Mouse (Mus musculus) midbrain, embryonic 14.5 days (tissue): ENCODE measurements around the gene Ets1. TPM values are rescaled to one million over a fixed set of nuclear protein-coding genes. Genes with fewer than 3 reads are reported as not detected.

ENCODE experiments used
- ATAC-seq: fragments of 200-750 bp; cut with Nextera tagmentation; 2 replicates; pipeline ENCODE4 v1.8.0; 2017; ENCODE audit warnings: moderate number of reproducible peaks, moderate library complexity; ENCODE audit not compliant: low FRiP score, low TSS enrichment
- DNase-seq: peaks from one replicate; pipeline ENCODE4 v3.0.0-alpha.2; 2015
- H3K27ac ChIP-seq: fragments of 300-500 bp; sonication (generic); replicated peaks from 2 replicates; pipeline ENCODE4 v1.5.1; 2014; ENCODE audit warnings: mild to moderate bottlenecking, low read depth, low read length, moderate library complexity
- H3K27me3 ChIP-seq: fragments of 300-500 bp; sonication (generic); 2 replicates; pipeline ENCODE4 v1.6.1; 2014; ENCODE audit warnings: low read length, control low read depth, mixed read lengths; ENCODE audit not compliant: control insufficient read depth, insufficient read depth
- H3K36me3 ChIP-seq: fragments of 300-500 bp; sonication (generic); 2 replicates; pipeline ENCODE4 v1.6.1; 2014; ENCODE audit warnings: low read length, control low read depth; ENCODE audit not compliant: control insufficient read depth, insufficient read depth
- H3K4me1 ChIP-seq: fragments of 300-500 bp; sonication (generic); 2 replicates; pipeline ENCODE4 v1.6.1; 2014; ENCODE audit warnings: mild to moderate bottlenecking, antibody characterized with exemption, low read length, control low read depth; ENCODE audit not compliant: control insufficient read depth, insufficient read depth
- H3K4me2 ChIP-seq: fragments of 300-500 bp; sonication (generic); 2 replicates; pipeline ENCODE4 v1.6.1; 2014; ENCODE audit warnings: mild to moderate bottlenecking, low read length, moderate library complexity
- H3K4me3 ChIP-seq: fragments of 300-500 bp; sonication (generic); replicated peaks from 2 replicates; pipeline ENCODE4 v1.5.1; 2014; ENCODE audit warnings: low read depth, low read length
- H3K9ac ChIP-seq: fragments of 300-500 bp; sonication (generic); replicated peaks from 2 replicates; pipeline ENCODE4 v1.6.1; 2014; ENCODE audit warnings: mild to moderate bottlenecking, low read length, moderate library complexity
- H3K9me3 ChIP-seq: fragments of 300-500 bp; sonication (generic); 2 replicates; pipeline ENCODE4 v1.6.1; 2016; ENCODE audit warnings: low read length, control low read depth, mixed read lengths; ENCODE audit not compliant: control insufficient read depth
- WGBS: fragments of 180-500 bp; shearing (Covaris S2); extraction: QIAGEN DNeasy Blood & Tissue Kit; methylation state at CpG from one replicate; pipeline ENCODE4 v1.1.7; 2014; 5-methylcytosine and 5-hydroxymethylcytosine counted together
- polyA plus RNA-seq: library from polyadenylated mRNA; unstranded; fragments of >200 nt; fragmentation: Nextera tagmentation; extraction: Ambion mirVana; gene quantifications from 2 replicates; pipeline ENCODE4 v1.2.1, GENCODE M21; 2014

The Ets1 gene
- polyA plus RNA-seq, 1 experiment from 2014 or later, result 19.6 TPM

GRCm38 (mm10) chr9:32693411-32693810 is 57.4 kb downstream of the Ets1 start:
- Histone ChIP-seq H3K4me2 (no peak overlapping the region), H3K9me3 (no peaks in the 10 kb centered on the region), H3K27ac (no peak overlapping the region), H3K9ac (no peak overlapping the region), H3K4me1 (peaks cover 5% of the 10 kb centered on the region; the same call in 1 of the 2 replicates), H3K36me3 (no peaks in the 10 kb centered on the region), H3K27me3 (peaks cover 94% of the 10 kb centered on the region), H3K4me3 (no peak overlapping the region)
- no peak for ATAC-seq
- DNase-seq, result no peak
- 83% methylated on average over 3 of the region's 3 CpGs for WGBS

- WGBS, result 76% methylated on average over 12 of the region's 12 CpGs
- H3K4me1 ChIP-seq, result peaks cover 5% of the 10 kb centered on the region; the same call in 1 of the 2 replicates
- DNase-seq, result no peak
- H3K36me3 ChIP-seq, result no peaks in the 10 kb centered on the region
- no peak overlapping the region for H3K4me2 ChIP-seq
- no peak overlapping the region for H3K4me3 ChIP-seq
- no peaks in the 10 kb centered on the region for H3K9me3 ChIP-seq
- H3K27me3 ChIP-seq, result peaks cover 94% of the 10 kb centered on the region
- no peak overlapping the region for H3K9ac ChIP-seq
- no peak for ATAC-seq
- H3K27ac ChIP-seq, result no peak overlapping the region
Observed at GRCm38 (mm10) chr9:32694111-32694824, 58.2 kb downstream of the Ets1 start.

DNA sequence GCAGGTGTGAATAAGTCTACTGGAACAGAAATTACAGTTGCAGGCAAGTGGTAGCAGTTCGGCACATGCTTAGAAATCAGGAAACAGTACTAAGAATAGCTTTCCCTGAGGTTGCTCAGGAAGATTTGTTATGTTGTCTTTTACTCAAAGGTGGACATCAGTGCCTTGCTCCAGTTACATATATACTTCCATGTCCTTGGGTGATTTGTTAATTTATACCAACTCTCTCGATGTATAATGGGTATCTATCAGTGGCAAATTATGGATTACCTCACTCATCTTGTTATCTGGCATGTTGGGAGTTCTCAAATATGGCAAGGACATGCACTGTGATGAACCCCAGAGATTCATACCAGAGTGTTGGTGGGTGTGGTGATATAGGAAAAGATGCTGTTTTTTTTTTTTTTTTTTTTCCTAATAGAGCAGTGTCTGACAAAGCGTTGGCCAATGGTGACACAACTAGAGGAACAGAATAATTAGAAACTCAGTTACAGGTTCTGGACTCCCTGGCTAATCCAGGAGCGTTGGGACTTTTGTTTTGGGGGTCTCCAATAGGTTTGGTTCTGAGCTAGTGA is 59.0 kb downstream of the Ets1 start:
- no peak for DNase-seq
- WGBS, result 55% methylated on average over 4 of the region's 4 CpGs
- Histone ChIP-seq H3K36me3 (no peaks in the 10 kb centered on the region), H3K4me3 (peak overlapping the region; percentile 62), H3K9me3 (no peaks in the 10 kb centered on the region), H3K9ac (no peak overlapping the region; the same call in 1 of the 2 replicates), H3K4me2 (peak overlapping the region; percentile 86), H3K27ac (no peak overlapping the region), H3K4me1 (peaks cover 5% of the 10 kb centered on the region; the same call in 1 of the 2 replicates), H3K27me3 (peaks cover 94% of the 10 kb centered on the region)
- 0 out of 2 replicates have a peak, but pooled peaks have one; percentile 3 for ATAC-seq

DNA sequence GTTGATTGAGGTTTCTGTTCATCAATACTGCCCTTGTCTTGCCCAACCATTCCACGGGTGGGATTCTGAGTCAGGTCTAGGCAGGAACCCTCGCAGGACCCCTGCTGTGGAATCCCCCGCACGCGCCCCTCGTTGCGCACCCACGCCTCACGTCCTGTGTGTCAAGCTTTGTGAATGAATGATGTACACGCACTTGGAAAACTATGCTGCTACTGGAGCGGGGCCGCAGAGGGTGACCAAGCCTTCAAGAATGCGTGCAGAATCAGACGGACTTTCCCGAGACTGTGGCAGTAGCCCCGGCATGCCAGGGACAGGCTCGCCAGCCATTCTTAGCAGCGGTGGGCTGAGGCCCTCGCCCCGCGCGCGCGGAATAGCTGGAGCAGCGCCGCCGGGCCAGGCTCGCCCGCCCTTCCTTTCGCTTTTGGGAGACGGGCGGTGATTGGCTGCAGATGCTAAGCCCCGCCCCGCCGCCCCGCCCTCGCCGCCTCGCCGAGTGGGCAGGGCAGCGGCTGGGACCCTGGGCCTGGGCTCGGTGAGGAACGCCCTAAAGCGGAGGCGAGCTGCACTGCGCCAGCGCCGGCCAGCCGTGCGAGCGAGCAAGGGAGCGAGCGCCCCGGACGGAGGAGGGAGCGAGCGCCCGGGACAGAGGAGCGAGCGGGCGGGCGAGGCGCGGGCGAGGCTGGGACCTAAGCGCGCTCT is 59.6 kb downstream of the Ets1 start:
- H3K36me3 ChIP-seq, result no peaks in the 10 kb centered on the region
- peak overlapping the region; percentile 86 for H3K4me2 ChIP-seq
- no peaks in the 10 kb centered on the region for H3K9me3 ChIP-seq
- ATAC-seq (peak; percentile 96), DNase-seq (peak; percentile 90)
- peaks cover 88% of the 10 kb centered on the region for H3K27me3 ChIP-seq
- under 1% methylated on average over 60 of the region's 67 CpGs for WGBS
- H3K27ac ChIP-seq, result no peak overlapping the region
- peaks cover 5% of the 10 kb centered on the region; the same call in 1 of the 2 replicates for H3K4me1 ChIP-seq
- peak overlapping the region; percentile 42 for H3K9ac ChIP-seq
- H3K4me3 ChIP-seq, result peak overlapping the region; percentile 62

GRCm38 (mm10) chr9:32696259-32696658 is 60.2 kb downstream of the Ets1 start:
- ATAC-seq, result peak; percentile 48; the same call in 1 of the 2 replicates
- Histone ChIP-seq H3K27me3 (peaks cover 81% of the 10 kb centered on the region), H3K9ac (peak overlapping the region; percentile 42; the same call in 1 of the 2 replicates), H3K36me3 (no peaks in the 10 kb centered on the region), H3K27ac (no peak overlapping the region), H3K4me2 (peak overlapping the region; percentile 86), H3K4me1 (peaks cover 5% of the 10 kb centered on the region; the same call in 1 of the 2 replicates), H3K4me3 (peak overlapping the region; percentile 62), H3K9me3 (no peaks in the 10 kb centered on the region)
- WGBS, result 0% methylated on average over 13 of the region's 13 CpGs
- DNase-seq, result no peak

DNA sequence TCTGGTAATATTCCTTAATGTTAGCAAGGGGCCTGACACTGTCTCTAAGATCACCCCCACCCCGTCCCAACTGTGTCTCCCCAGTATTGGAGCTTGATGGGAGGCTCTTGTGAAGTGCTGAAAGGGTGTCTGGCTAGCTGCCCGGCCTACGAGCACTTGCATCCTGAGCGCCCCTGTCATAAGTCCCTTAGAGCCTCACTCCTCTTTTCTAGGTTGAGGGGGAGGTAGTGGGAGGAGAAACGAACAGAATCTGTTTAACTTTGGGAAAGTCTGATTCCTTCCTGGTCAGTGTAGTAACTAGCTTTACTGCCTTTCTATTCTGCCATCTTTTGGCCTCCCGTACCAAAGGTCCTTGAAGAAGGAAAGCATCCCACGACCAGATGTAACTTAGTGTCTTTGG is 60.7 kb downstream of the Ets1 start:
- peaks cover 77% of the 10 kb centered on the region for H3K27me3 ChIP-seq
- ATAC-seq, result no peak
- H3K9ac ChIP-seq, result no peak overlapping the region
- no peaks in the 10 kb centered on the region for H3K36me3 ChIP-seq
- H3K4me1 ChIP-seq, result peaks cover 5% of the 10 kb centered on the region; the same call in 1 of the 2 replicates
- H3K27ac ChIP-seq, result no peak overlapping the region
- WGBS, result 9% methylated on average over 7 of the region's 7 CpGs
- peak overlapping the region; percentile 86 for H3K4me2 ChIP-seq
- DNase-seq, result peak; percentile 59
- H3K4me3 ChIP-seq, result peak overlapping the region; percentile 62
- no peaks in the 10 kb centered on the region for H3K9me3 ChIP-seq

GRCm38 (mm10) chr9:32697291-32698110 is 61.5 kb downstream of the Ets1 start:
- Histone ChIP-seq H3K4me2 (peak overlapping the region; percentile 27), H3K4me3 (peak overlapping the region; percentile 62), H3K4me1 (peaks cover 5% of the 10 kb centered on the region; the same call in 1 of the 2 replicates), H3K9me3 (no peaks in the 10 kb centered on the region), H3K27ac (no peak overlapping the region), H3K9ac (no peak overlapping the region), H3K36me3 (no peaks in the 10 kb centered on the region), H3K27me3 (peaks cover 69% of the 10 kb centered on the region)
- 68% methylated on average over 9 of the region's 9 CpGs for WGBS
- no peak for ATAC-seq
- no peak for DNase-seq

DNA sequence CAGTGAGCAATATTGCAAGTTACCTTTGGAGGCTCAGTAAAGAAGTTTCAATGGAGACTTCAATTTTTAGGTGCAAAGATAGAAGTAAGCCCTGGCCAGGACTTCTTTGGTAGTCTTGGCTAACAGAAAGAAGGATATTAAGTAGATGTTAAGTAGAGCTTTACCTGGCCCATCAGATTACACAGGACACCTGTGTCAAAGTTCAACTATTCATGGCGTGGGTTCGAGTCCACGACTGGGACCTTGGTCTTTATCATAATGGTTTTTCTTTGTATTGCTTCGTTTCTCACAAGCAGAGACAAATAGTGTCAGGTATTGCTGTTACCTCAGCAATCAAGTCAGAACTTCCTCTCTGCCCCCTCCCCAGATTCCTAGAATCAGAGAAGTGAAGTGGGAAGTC is 62.7 kb downstream of the Ets1 start:
- no peak overlapping the region for H3K4me3 ChIP-seq
- no peak for DNase-seq
- ATAC-seq, result no peak
- H3K9me3 ChIP-seq, result no peaks in the 10 kb centered on the region
- peaks cover 5% of the 10 kb centered on the region; the same call in 1 of the 2 replicates for H3K4me1 ChIP-seq
- 82% methylated on average over 4 of the region's 4 CpGs for WGBS
- peaks cover 56% of the 10 kb centered on the region for H3K27me3 ChIP-seq
- H3K36me3 ChIP-seq, result no peaks in the 10 kb centered on the region
- peak overlapping the region; percentile 15; the same call in 1 of the 2 replicates for H3K4me2 ChIP-seq
- H3K27ac ChIP-seq, result no peak overlapping the region
- no peak overlapping the region for H3K9ac ChIP-seq
